Mouse (Mus musculus) liver, adult 2 months (tissue): Measurements from ENCODE around the gene 2410004P03Rik. TPM values are rescaled to one million over a fixed set of nuclear protein-coding genes. Genes with fewer than 3 reads are reported as not detected.

Source experiments
- DNase-seq: peaks from one replicate; pipeline ENCODE4 v3.0.0-alpha.2; 2011; ENCODE audit warnings: low read depth, low spot score; ENCODE audit errors: extremely low read depth
- H3K27ac ChIP-seq: fragments of 200-500 bp; replicated peaks from 2 replicates; pipeline ENCODE4 v1.5.1; 2012; ENCODE audit warnings: low read depth, mild to moderate bottlenecking, control low read depth, inconsistent platforms, low read length; ENCODE audit not compliant: insufficient read depth
- H3K27me3 ChIP-seq: fragments of 200-500 bp; 2 replicates; pipeline ENCODE4 v1.6.1; 2012; ENCODE audit warnings: mild to moderate bottlenecking, moderate library complexity, low read length, inconsistent platforms; ENCODE audit not compliant: control insufficient read depth, insufficient read depth
- H3K36me3 ChIP-seq: fragments of 200-500 bp; 2 replicates; pipeline ENCODE4 v1.6.1; 2012; ENCODE audit warnings: low read length, inconsistent platforms; ENCODE audit not compliant: control insufficient read depth, insufficient read depth
- H3K4me1 ChIP-seq: fragments of 200-500 bp; 2 replicates; pipeline ENCODE4 v1.6.1; 2011; ENCODE audit warnings: low read length; ENCODE audit not compliant: control insufficient read depth, insufficient read depth
- H3K4me3 ChIP-seq: fragments of 200-500 bp; 2 replicates; pipeline ENCODE4 v1.5.1; 2011; ENCODE audit warnings: low read depth, mild to moderate bottlenecking, control low read depth, low read length, moderate library complexity; ENCODE audit not compliant: insufficient read depth
- H3K79me2 ChIP-seq: fragments of 200-500 bp; 2 replicates; pipeline ENCODE4 v1.6.1; 2012; ENCODE audit warnings: inconsistent platforms, mild to moderate bottlenecking, low read length, moderate library complexity; ENCODE audit not compliant: control insufficient read depth, insufficient read depth
- H3K9ac ChIP-seq: fragments of 200-500 bp; 2 replicates; pipeline ENCODE4 v1.6.1; 2012; ENCODE audit warnings: low read depth, mild to moderate bottlenecking, control low read depth, inconsistent platforms, low read length
- CTCF ChIP-seq: fragments of 200-500 bp; IDR thresholded peaks from 2 replicates; pipeline ENCODE4 v1.5.1; 2011; ENCODE audit warnings: low read depth, low read length, control low read depth
- POLR2A ChIP-seq: fragments of 200-500 bp; IDR thresholded peaks from 2 replicates; pipeline ENCODE4 v1.6.1; 2011; ENCODE audit warnings: low read length, control low read depth; ENCODE audit not compliant: insufficient read depth; ENCODE audit errors: extremely low read depth
- WGBS: fragments of 180-500 bp; shearing (Covaris S2); methylation state at CpG from one replicate; pipeline ENCODE4 v1.1.7; 2018; 5-methylcytosine and 5-hydroxymethylcytosine counted together
- polyA plus RNA-seq: library from polyadenylated mRNA; depleted of rRNA; stranded (reverse); fragments of >200 nt; gene quantifications from 2 replicates; pipeline ENCODE4 v1.2.3, GENCODE M21; 2012
- total RNA-seq: library from RNA; depleted of rRNA; stranded (reverse); fragments of >200 nt; gene quantifications from 2 replicates; pipeline ENCODE4 v1.2.3, GENCODE M21; 2014

Gene 2410004P03Rik
- total and polyA plus RNA-seq, 2 experiments = not detected

DNA sequence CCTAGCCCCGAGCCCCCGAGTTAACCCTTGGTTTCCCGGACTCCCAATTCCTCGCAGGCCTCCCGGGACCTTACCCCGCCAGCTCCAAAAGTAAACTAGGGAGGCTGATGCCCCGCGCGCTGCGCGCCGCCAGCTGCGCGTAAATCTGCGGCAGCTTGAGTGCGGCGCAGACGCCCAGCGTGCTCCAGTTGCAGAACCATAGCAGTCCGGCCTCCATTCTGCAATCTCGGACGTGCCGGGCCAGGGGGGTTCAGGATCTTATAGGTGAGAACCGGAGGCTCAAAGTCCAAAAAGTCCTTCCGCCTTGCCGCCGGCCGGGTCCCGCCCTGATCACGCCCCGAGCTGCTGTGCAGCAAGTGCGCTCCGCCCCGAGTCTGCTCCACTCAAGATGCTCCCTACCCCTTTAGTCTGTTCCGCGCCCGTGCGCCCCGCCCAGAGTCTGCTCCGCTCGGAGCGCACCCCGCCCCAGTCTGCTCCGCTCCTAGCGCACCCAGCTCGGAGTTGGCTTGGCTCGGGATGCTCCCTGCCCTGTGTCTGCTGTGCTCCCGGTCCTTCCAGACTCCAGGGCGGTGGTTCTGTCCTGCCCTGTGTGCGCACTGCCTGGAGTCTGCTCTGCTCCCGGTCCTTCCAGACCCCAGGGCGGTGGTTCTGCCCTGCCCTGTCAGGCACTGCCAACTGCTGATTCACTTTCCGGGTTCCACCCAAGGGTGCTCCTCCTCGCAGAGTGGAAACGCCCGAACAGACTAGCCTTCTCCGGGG is 11.6 kb downstream of the 2410004P03Rik start, which contains the start of gene Pqlc3:
Gene Pqlc3 (minus strand): TSS at position 670 of the 759 bp plus-strand sequence.
- TF ChIP-seq CTCF (no peak), POLR2A (no peak)
- Histone ChIP-seq H3K36me3 (no peaks in the 10 kb centered on the region), H3K27me3 (no peaks in the 10 kb centered on the region), H3K9ac (peak within 1 kb of the TSS; percentile 10; the same call in 1 of the 2 replicates), H3K27ac (no peak within 1 kb of the TSS), H3K4me3 (peak within 1 kb of the TSS; percentile 46; the same call in 1 of the 2 replicates), H3K79me2 (no peaks in the 10 kb centered on the region), H3K4me1 (no peaks in the 10 kb centered on the region)
- peak; percentile 20 for DNase-seq
- WGBS = 3% methylated on average over 57 of the region's 57 CpGs

DNA sequence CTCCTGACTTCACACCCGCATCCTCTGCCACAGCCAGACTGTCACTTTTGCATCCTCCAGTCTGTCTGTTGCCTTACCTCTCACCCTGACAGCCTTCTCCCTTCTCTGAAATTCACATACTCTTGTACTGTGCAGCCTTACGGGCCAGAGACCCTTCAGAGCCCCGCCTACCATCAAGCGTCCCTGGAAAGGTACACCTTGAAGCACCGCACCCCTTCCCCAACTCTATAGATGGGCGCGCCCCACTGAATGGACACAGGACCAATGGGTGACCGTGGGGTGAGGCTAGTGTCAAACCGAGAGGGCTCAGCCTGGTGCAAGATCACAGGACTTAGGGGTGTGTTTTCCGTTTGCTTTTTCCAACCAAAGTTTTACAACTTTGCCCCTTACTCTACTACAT is 12.4 kb downstream of the 2410004P03Rik start:
- no peak overlapping the region for H3K27ac ChIP-seq
- H3K36me3 ChIP-seq = no peaks in the 10 kb centered on the region
- H3K27me3 ChIP-seq = no peaks in the 10 kb centered on the region
- no peak overlapping the region for H3K4me3 ChIP-seq
- no peak overlapping the region for H3K9ac ChIP-seq
- WGBS = 6% methylated on average over 10 of the region's 10 CpGs
- no peaks in the 10 kb centered on the region for H3K4me1 ChIP-seq
- no peak for DNase-seq
- H3K79me2 ChIP-seq = no peaks in the 10 kb centered on the region
- TF ChIP-seq POLR2A (no peak), CTCF (no peak)

DNA sequence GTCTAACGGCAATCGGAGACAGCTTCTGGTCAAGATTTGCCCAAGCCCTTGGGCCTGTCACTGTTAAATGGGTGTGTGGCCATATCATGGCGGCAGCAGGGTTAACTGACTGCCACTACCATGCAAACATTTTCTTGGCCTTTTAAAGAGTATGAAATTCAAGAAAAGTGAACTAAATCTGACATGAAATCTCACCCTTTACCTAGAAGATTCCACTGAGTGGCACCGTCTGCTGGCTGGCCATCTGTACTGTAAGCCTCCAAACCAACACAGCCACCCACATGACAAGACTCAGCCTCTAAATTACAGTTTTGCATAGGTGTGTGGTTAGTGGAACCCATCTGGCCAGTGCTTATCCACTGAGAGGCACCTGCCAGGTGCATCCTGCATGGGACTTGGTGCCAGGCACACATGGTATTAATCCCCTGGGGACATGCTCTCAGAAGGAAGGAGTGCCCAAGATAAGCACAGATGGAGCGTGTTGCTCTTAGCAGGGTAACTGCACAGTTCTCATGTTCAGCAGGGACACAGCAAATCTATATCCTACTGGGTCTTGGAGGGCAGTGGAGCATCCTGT is 14.6 kb downstream of the 2410004P03Rik start:
- Histone ChIP-seq H3K36me3 (no peaks in the 10 kb centered on the region; the same call in 1 of the 2 replicates), H3K9ac (no peak overlapping the region), H3K27ac (no peak overlapping the region), H3K4me3 (no peak overlapping the region), H3K79me2 (no peaks in the 10 kb centered on the region), H3K4me1 (no peaks in the 10 kb centered on the region), H3K27me3 (no peaks in the 10 kb centered on the region)
- TF ChIP-seq POLR2A = no peak
- no peak for TF ChIP-seq CTCF
- WGBS = 94% methylated on average over 5 of the region's 5 CpGs
- no peak for DNase-seq

DNA sequence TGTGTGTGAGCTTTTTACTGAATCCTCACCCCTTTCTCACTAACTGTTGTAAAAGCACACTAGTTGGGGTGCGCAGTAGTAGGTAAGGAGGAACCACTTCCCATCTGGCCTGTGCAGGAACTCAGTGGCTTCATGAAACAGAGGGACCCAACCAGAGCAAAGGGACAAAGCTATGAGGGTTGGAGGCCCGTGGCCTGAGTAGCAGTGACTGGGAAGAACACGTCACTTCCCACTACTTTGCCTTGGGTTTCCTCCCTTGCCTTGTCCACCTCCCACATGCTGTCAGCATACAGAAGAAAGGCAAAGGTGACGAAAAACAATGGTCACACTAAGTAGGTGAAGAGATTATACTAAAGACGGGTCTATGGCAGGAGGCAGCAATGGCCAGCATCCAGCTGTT is 15.2 kb downstream of the 2410004P03Rik start:
- WGBS = 89% methylated on average over 5 of the region's 5 CpGs
- Histone ChIP-seq H3K36me3 (peaks cover 3% of the 10 kb centered on the region; the same call in 1 of the 2 replicates), H3K9ac (no peak overlapping the region), H3K4me3 (no peak overlapping the region), H3K4me1 (no peaks in the 10 kb centered on the region), H3K79me2 (no peaks in the 10 kb centered on the region), H3K27me3 (no peaks in the 10 kb centered on the region), H3K27ac (no peak overlapping the region)
- DNase-seq = no peak
- TF ChIP-seq POLR2A (no peak), CTCF (no peak)

DNA sequence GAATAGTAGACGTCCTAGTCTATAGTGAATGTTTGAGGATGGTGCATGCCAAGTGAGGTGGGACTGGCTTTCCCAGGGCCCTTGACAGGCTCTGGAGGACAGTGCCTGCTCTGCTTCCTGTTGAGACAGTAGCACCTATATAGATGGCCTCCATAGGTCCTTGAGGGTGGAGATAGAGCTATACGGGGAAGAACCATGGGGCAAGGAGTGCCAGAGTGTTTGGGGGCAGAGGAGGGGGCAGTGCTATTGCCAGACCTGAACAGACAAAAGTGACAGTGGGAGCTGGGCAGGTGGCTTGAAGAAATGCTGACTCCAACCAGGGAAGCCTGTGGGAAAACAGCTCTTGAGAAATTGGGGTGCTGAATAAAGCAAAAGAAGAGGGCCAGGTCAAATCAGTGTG is 17.2 kb downstream of the 2410004P03Rik start:
- H3K27ac ChIP-seq = no peak overlapping the region

DNA sequence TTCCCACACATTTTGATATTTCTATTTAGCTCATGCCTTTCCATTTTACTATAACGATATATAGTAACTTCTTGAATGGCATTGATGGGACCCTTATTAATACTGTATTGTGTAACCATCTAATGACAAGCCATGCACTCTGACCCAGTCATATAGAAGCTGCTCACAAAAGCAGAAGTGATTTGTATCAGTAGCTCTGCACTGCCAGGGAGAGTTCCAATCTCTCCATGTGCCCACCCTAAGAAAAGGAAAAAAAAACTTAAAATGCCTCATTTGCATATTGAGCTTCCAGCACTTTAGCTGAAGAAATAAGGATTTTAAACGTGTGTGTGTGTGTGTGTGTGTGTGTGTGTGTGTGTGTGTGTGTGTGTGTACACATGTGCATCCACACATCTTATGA is 19.2 kb downstream of the 2410004P03Rik start:
- H3K27ac ChIP-seq = no peak overlapping the region
- no peak for DNase-seq
- no peaks in the 10 kb centered on the region for H3K4me1 ChIP-seq
- no peak overlapping the region for H3K4me3 ChIP-seq
- H3K36me3 ChIP-seq = peaks cover 9% of the 10 kb centered on the region; the same call in 1 of the 2 replicates
- no peaks in the 10 kb centered on the region for H3K27me3 ChIP-seq
- no peak overlapping the region for H3K9ac ChIP-seq
- TF ChIP-seq CTCF (no peak), POLR2A (no peak)
- H3K79me2 ChIP-seq = no peaks in the 10 kb centered on the region
- WGBS = 77% methylated on average over 2 of the region's 2 CpGs

More for the DNA sequence above, 17.2 kb downstream of the 2410004P03Rik start:
- Histone ChIP-seq H3K4me1 (no peaks in the 10 kb centered on the region), H3K9ac (no peak overlapping the region), H3K4me3 (no peak overlapping the region), H3K27me3 (no peaks in the 10 kb centered on the region), H3K79me2 (no peaks in the 10 kb centered on the region), H3K36me3 (peaks cover 5% of the 10 kb centered on the region; the same call in 1 of the 2 replicates)
- DNase-seq = no peak
- 75% methylated on average over 2 of the region's 2 CpGs for WGBS
- no peak for TF ChIP-seq POLR2A
- no peak for TF ChIP-seq CTCF
